Mouse (Mus musculus) thymus, adult 2 months (tissue): ENCODE measurements around the gene Osbp2. TPM values are rescaled to one million over a fixed set of nuclear protein-coding genes. Genes with fewer than 3 reads are reported as not detected.

Experiments used
- DNase-seq: peaks from one replicate; pipeline ENCODE4 v3.0.0; 2021
- H3K27ac ChIP-seq: fragments of 200-500 bp; 2 replicates; pipeline ENCODE4 v1.5.1; 2012; ENCODE audit warnings: low read length, control low read depth; ENCODE audit not compliant: control insufficient read depth, insufficient read depth
- H3K27me3 ChIP-seq: fragments of 200-500 bp; 2 replicates; pipeline ENCODE4 v1.6.1; 2012; ENCODE audit warnings: mild to moderate bottlenecking, low read length, moderate library complexity, mixed read lengths; ENCODE audit not compliant: control insufficient read depth, insufficient read depth
- H3K36me3 ChIP-seq: fragments of 200-500 bp; 2 replicates; pipeline ENCODE4 v1.6.1; 2012; ENCODE audit warnings: mild to moderate bottlenecking, low read length, moderate library complexity; ENCODE audit not compliant: control insufficient read depth, insufficient read depth
- H3K4me1 ChIP-seq: fragments of 200-500 bp; replicated peaks from 2 replicates; pipeline ENCODE4 v1.6.1; 2012; ENCODE audit warnings: low read length; ENCODE audit not compliant: control insufficient read depth, insufficient read depth
- H3K4me3 ChIP-seq: fragments of 200-500 bp; 2 replicates; pipeline ENCODE4 v1.5.1; 2012; ENCODE audit warnings: mild to moderate bottlenecking, low read length, control low read depth, moderate library complexity; ENCODE audit not compliant: control insufficient read depth, insufficient read depth
- CTCF ChIP-seq: fragments of 200-500 bp; IDR thresholded peaks from 2 replicates; pipeline ENCODE4 v1.5.1; 2012; ENCODE audit warnings: mild to moderate bottlenecking, control low read depth, low read length, moderate library complexity, borderline replicate concordance; ENCODE audit not compliant: control insufficient read depth, poor library complexity, insufficient read depth; ENCODE audit errors: extremely low read depth
- POLR2A ChIP-seq: fragments of 200-500 bp; IDR thresholded peaks from 2 replicates; pipeline ENCODE4 v1.6.1; 2012; ENCODE audit warnings: mild to moderate bottlenecking, low read length, control low read depth, moderate library complexity; ENCODE audit not compliant: control insufficient read depth, poor library complexity, insufficient read depth; ENCODE audit errors: extremely low read depth
- WGBS: fragments of 180-500 bp; shearing (Covaris S2); methylation state at CpG from one replicate; pipeline ENCODE4 v1.1.7; 2018; 5-methylcytosine and 5-hydroxymethylcytosine counted together
- polyA plus RNA-seq: library from polyadenylated mRNA; depleted of rRNA; stranded (reverse); fragments of >200 nt; gene quantifications from 2 replicates; pipeline ENCODE4 v1.2.3, GENCODE M21; 2012

The Osbp2 gene
- polyA plus RNA-seq, 1 experiment, result 1.1 TPM

DNA sequence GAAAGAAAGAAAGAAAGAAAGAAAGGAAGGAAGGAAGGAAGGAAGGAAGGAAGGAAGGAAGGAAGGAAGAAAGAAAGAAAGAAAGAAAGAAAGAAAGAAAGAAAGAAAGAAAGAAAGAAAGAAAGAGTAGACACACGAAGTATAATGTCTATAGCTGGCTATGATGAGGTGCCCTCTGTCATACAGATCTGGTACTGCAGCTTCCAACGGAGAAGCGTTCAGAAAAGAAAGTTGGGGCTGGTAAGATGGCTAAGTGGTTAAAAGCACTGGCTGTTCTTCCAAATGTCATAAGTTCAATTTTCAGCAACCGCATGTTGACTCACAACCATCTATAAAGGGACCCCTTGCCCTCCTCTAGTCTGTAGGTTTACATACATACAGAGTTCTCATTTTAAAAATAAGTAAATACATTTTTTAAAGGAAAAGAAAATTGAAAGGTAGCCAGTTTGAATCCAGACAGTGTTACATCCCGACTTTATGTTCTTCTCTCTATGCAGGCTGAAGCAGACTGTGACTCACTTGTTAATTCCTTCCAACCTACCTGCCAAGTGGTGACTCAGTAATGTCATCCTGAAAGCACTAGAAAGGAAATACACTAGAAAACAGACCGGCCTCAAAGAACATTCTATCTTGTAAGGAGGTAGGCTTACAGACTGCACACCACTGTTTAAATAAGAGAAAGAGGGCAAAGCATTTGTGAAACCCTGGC lies 31.4 kb downstream of the Osbp2 start:
- no peak overlapping the region for H3K4me3 ChIP-seq
- no peaks in the 10 kb centered on the region for H3K27me3 ChIP-seq
- DNase-seq, result peak; percentile 40
- H3K4me1 ChIP-seq, result no peaks in the 10 kb centered on the region
- H3K36me3 ChIP-seq, result no peaks in the 10 kb centered on the region
- TF ChIP-seq CTCF, result no peak
- TF ChIP-seq POLR2A, result no peak
- no peak overlapping the region for H3K27ac ChIP-seq
- WGBS, result 46% methylated on average over 6 of the region's 6 CpGs

- H3K27ac ChIP-seq, result no peak overlapping the region
- H3K27me3 ChIP-seq, result no peaks in the 10 kb centered on the region
- H3K4me1 ChIP-seq, result no peaks in the 10 kb centered on the region
- no peak for DNase-seq
- TF ChIP-seq CTCF (no peak), POLR2A (no peak)
- 96% methylated on average over 5 of the region's 5 CpGs for WGBS
- H3K36me3 ChIP-seq, result no peaks in the 10 kb centered on the region
- no peak overlapping the region for H3K4me3 ChIP-seq
Observed at GRCm38 (mm10) chr11:3829736-3830135, 34.0 kb downstream of the Osbp2 start.

GRCm38 (mm10) chr11:3824138-3824537 lies 39.6 kb downstream of the Osbp2 start:
- no peaks in the 10 kb centered on the region for H3K27me3 ChIP-seq
- no peaks in the 10 kb centered on the region for H3K4me1 ChIP-seq
- TF ChIP-seq CTCF (no peak), POLR2A (no peak)
- no peaks in the 10 kb centered on the region for H3K36me3 ChIP-seq
- whole genome bisulfite sequencing, result 80% methylated on average over 5 of the region's 5 CpGs
- H3K27ac ChIP-seq, result no peak overlapping the region
- DNase-seq, result no peak
- H3K4me3 ChIP-seq, result no peak overlapping the region

GRCm38 (mm10) chr11:3823378-3823777 lies 40.3 kb downstream of the Osbp2 start:
- no peak overlapping the region for H3K4me3 ChIP-seq
- DNase-seq, result no peak
- H3K27ac ChIP-seq, result no peak overlapping the region
- 61% methylated on average over 2 of the region's 2 CpGs for WGBS
- no peaks in the 10 kb centered on the region for H3K36me3 ChIP-seq
- TF ChIP-seq POLR2A, result no peak
- no peak for TF ChIP-seq CTCF
- H3K4me1 ChIP-seq, result no peaks in the 10 kb centered on the region
- no peaks in the 10 kb centered on the region for H3K27me3 ChIP-seq

GRCm38 (mm10) chr11:3817986-3818758 lies 45.5 kb downstream of the Osbp2 start:
- Histone ChIP-seq H3K27ac (no peak overlapping the region), H3K4me1 (no peaks in the 10 kb centered on the region), H3K4me3 (no peak overlapping the region), H3K36me3 (no peaks in the 10 kb centered on the region), H3K27me3 (no peaks in the 10 kb centered on the region)
- no peak for DNase-seq
- no peak for TF ChIP-seq CTCF
- TF ChIP-seq POLR2A, result no peak
- WGBS, result 41% methylated on average over 4 of the region's 4 CpGs

- no peak for TF ChIP-seq CTCF
- no peak for TF ChIP-seq POLR2A
- DNase-seq, result no peak
- no peaks in the 10 kb centered on the region for H3K27me3 ChIP-seq
- no peaks in the 10 kb centered on the region for H3K36me3 ChIP-seq
- no peaks in the 10 kb centered on the region for H3K4me1 ChIP-seq
- H3K4me3 ChIP-seq, result no peak overlapping the region
- H3K27ac ChIP-seq, result no peak overlapping the region
Observed at GRCm38 (mm10) chr11:3815951-3816350, 47.8 kb downstream of the Osbp2 start.
